Mouse (Mus musculus) stomach, postnatal 0 days (tissue): Measurements from ENCODE around the gene Sema7a.

Experiments used
- CTCF ChIP-seq: IDR thresholded peaks from 2 replicates; pipeline ENCODE4 v1.5.1; 2016; ENCODE audit warnings: antibody characterized with exemption, low read depth, mild to moderate bottlenecking, moderate library complexity
- EP300 ChIP-seq: optimal IDR thresholded peaks from 2 replicates; pipeline ENCODE3; 2016; ENCODE audit warnings: antibody characterized with exemption

DNA sequence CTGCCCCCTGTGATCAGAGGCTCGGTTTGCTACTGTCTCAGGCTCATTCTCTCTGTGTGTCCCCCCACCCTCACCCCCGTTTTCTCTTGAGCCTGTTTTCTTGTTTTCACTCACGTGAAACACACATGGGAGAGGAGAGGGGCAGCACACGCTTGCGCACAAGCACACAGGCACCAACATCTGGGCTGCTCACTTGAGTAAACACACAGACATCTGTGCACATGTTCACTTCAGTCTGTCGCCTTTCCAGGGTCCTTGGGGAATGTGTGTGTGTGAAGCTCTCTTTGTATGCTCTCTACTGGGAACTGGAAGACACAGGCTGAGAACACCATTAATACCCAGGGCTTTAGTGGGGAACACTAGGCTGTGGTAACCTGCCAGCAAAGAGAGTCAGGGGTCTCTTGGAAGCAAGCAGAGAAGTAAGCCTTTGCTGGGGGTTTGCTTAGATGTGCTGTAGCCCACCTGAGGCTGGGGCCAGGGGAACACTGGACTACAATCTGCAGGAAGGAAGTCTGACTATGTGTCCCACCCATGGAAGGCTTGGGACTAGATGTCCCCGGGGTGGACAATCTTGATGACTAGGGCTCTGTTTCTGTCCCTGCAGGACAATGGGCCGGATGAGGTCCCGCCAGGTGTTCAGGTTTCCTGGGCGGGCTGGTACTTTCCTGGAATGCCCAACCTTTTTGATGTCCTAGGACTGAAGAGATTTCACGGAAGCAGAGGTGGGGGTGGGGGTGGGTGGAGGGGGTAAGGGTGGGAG, 30.0 kb downstream of the Sema7a start:
- TF ChIP-seq CTCF: no peak
- TF ChIP-seq EP300: no peak
